ENCODE assay signal across 9 mouse cellular contexts in the genomic region with DNA sequence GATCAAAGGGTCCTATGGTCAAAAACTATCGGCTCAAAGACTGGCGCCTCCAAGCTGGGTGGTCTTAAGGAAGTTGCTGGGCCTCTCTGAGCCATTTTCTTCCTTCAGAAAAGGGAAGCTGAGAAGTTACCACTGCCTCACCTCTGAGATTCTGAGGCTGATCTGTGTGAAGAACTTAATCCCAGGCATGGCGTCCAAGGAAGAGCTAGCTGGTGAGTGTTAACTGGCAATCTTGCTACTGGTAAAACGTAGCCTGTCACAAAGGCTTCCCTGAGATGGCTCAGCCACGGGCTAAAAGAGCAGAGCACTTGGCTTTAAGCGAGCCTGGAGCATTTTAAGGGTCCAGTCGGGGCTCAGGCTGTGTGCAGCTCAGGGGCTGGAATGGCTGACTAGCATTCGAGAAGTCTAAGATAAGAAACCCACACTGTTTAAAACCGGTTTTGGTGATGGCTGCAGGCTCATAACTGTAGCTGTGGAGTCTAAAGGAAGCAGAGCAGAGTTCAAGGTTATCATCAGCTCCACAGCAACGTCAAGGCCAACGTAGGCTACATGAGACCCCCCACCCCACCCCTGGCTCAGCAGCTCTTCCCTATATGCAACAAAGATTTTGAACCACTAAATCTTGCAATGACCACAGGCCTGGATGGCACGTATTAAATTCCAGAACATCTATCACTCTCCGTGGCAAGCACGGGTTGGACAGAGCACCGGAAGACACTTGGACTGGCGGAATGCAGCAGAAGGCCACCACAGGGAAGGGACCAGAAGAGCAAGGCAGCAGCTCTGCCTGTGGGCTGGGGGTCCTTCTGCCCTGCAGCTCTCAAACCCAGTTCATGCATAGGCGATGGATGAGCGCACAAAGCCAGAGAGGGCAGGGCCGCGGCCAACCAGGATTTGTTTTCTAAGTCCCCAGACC. TPM values are rescaled to one million over a fixed set of nuclear protein-coding genes. Genes with fewer than 3 reads are reported as not detected.
A peak's percentile ranks its signal among the peaks of the same experiment; 100 is the strongest.
DNase-seq lines count a peak whose midpoint lies in the region; ATAC-seq and TF ChIP-seq lines count a peak whose summit lies in the region.
"Had no signal": no experiment of that assay in that cellular context is flagged by ENCODE, and none has a peak within 500 bp of the region (broad histone marks: within the 10 kb centered on the region; RNA-seq: fewer than 3 reads in every experiment).

No protein-coding gene starts in this region.

- peak overlapping the region; percentile 21 to 64; a peak in 3 of 4 replicates for H3K27ac ChIP-seq in heart, embryonic 14.5 days (replicated peaks in 1 of 2; ENCODE audit: control insufficient read depth in 1 of 2, insufficient read depth in 1 of 2, low read depth in 2 of 2, low read length in 2 of 2)
- H3K27ac ChIP-seq in spleen, adult 2 months (ENCODE audit: insufficient read depth, low read length), result peak overlapping the region; percentile 78
- 0 out of 2 replicates have a peak overlapping the region, but pooled peaks have one; percentile 27 for H3K27ac ChIP-seq in embryonic facial prominence, embryonic 10.5 days (replicated peaks)
- H3K27ac ChIP-seq in olfactory bulb, adult 2 months (ENCODE audit: insufficient read depth, low read depth, low read length), result peak overlapping the region; percentile 29; the same call in 1 of the 2 replicates

- no peak for DNase-seq in heart, adult 18-20 months
- DNase-seq in spleen, adult 2 months (ENCODE audit: low read depth in 1 of 2, low spot score in 2 of 2), result no peak
- no peak for DNase-seq in spleen, adult 12 weeks (ENCODE audit: low spot score)
- DNase-seq in embryonic facial prominence, embryonic 10.5 days (ENCODE audit: low spot score), result no peak
- no peak for DNase-seq in frontal cortex, postnatal 14 days (ENCODE audit: low spot score in 2 of 2)
- DNase-seq: heart, adult 11 months had no signal

- H3K4me2 ChIP-seq in heart, embryonic 14.5 days (ENCODE audit: low read length), result no peak overlapping the region

- no peaks in the 10 kb centered on the region for H3K36me3 ChIP-seq in heart, embryonic 14.5 days (ENCODE audit: control insufficient read depth, insufficient read depth, low read length)
- peaks cover 1% of the 10 kb centered on the region; the same call in 1 of the 2 replicates for H3K36me3 ChIP-seq in spleen, adult 2 months (ENCODE audit: control insufficient read depth, insufficient read depth, low read length)
- no peaks in the 10 kb centered on the region for H3K36me3 ChIP-seq in embryonic facial prominence, embryonic 10.5 days (replicated peaks)

- no peak overlapping the region for H3K4me3 ChIP-seq in heart, embryonic 14.5 days (ENCODE audit: control insufficient read depth in 1 of 2, insufficient read depth in 1 of 2, low read depth in 1 of 2, low read length in 2 of 2)
- H3K4me3 ChIP-seq in spleen, adult 2 months (ENCODE audit: extremely low read depth, insufficient read depth, insufficient read length), result peak overlapping the region; percentile 27
- H3K4me3 ChIP-seq in embryonic facial prominence, embryonic 10.5 days, result no peak overlapping the region
- no peak overlapping the region for H3K4me3 ChIP-seq in olfactory bulb, adult 2 months (ENCODE audit: insufficient read depth, low read depth, low read length)

- peaks cover 13 to 21% of the 10 kb centered on the region in 2 experiments for H3K4me1 ChIP-seq in heart, embryonic 14.5 days (ENCODE audit: control insufficient read depth in 2 of 2, insufficient read depth in 2 of 2, low read length in 2 of 2)
- peaks cover 67% of the 10 kb centered on the region; the same call in 1 of the 2 replicates for H3K4me1 ChIP-seq in spleen, adult 2 months (ENCODE audit: control insufficient read depth, insufficient read depth, insufficient read length)
- peaks cover 38% of the 10 kb centered on the region for H3K4me1 ChIP-seq in embryonic facial prominence, embryonic 10.5 days
- H3K4me1 ChIP-seq in olfactory bulb, adult 2 months (ENCODE audit: control insufficient read depth, insufficient read depth, low read length), result peaks cover 29% of the 10 kb centered on the region

- 51% methylated on average over 20 of the region's 20 CpGs for WGBS in heart, embryonic 14.5 days
- 21% methylated on average over 20 of the region's 20 CpGs for WGBS in spleen, adult 2 months
- 81% methylated on average over 20 of the region's 20 CpGs for WGBS in embryonic facial prominence, embryonic 10.5 days
- WGBS in olfactory bulb, adult 2 months, result 77% methylated on average over 20 of the region's 20 CpGs

- no peak for TF ChIP-seq CTCF in spleen, adult 2 months (IDR thresholded peaks at IDR 0.05; ENCODE audit: extremely low read depth, insufficient read depth, insufficient read length, insufficient replicate concordance)
- TF ChIP-seq CTCF in olfactory bulb, adult 2 months (IDR thresholded peaks at IDR 0.05; ENCODE audit: insufficient read depth, low read depth, low read length), result no peak

- no peak overlapping the region for H3K9ac ChIP-seq in heart, embryonic 14.5 days (ENCODE audit: low read length)

- no peak for TF ChIP-seq POLR2A in spleen, adult 2 months (IDR thresholded peaks at IDR 0.05; ENCODE audit: low read depth, low read length)
- TF ChIP-seq POLR2A in olfactory bulb, adult 2 months (IDR thresholded peaks at IDR 0.05; ENCODE audit: insufficient read depth, low read depth, low read length), result no peak

- no peaks in the 10 kb centered on the region for H3K9me3 ChIP-seq in heart, embryonic 14.5 days (ENCODE audit: control insufficient read depth, low read length)
- no peaks in the 10 kb centered on the region for H3K9me3 ChIP-seq in embryonic facial prominence, embryonic 10.5 days

- ATAC-seq in heart, embryonic 14.5 days (ENCODE audit: insufficient number of reproducible peaks, insufficient read depth, low FRiP score, low read depth), result no peak
- no peak for ATAC-seq in megakaryocyte progenitor cell, adult 5-6 weeks (replicated peaks; ENCODE audit: poor library complexity)

- H3K27me3 ChIP-seq in heart, embryonic 14.5 days (ENCODE audit: control insufficient read depth, insufficient read depth, low read length), result no peaks in the 10 kb centered on the region
- H3K27me3 ChIP-seq in spleen, adult 2 months (ENCODE audit: control insufficient read depth, insufficient read depth, low read length), result no peaks in the 10 kb centered on the region
- H3K27me3 ChIP-seq in embryonic facial prominence, embryonic 10.5 days (replicated peaks; ENCODE audit: low read depth, poor library complexity, severe bottlenecking), result no peaks in the 10 kb centered on the region

RNA-seq across cellular contexts. Expression of a gene that starts 56.3 kb away (rescaled TPM):
- polyA plus RNA-seq in heart, embryonic 14.5 days (2014; fragmentation: Nextera tagmentation; extraction: Ambion mirVana), result 17.4 and 21.1 TPM in 2 replicates
- 10 to 100 TPM; 57.5 to 67.5 TPM for total RNA-seq in heart, adult 18-20 months (2021)
- polyA plus RNA-seq in spleen, adult 2 months (2012; rRNA removed), result 77.0 and 103 TPM in 2 replicates
- 6.8 and 7.8 TPM in 2 replicates for polyA plus RNA-seq in embryonic facial prominence, embryonic 10.5 days (2016; fragmentation: Nextera tagmentation; extraction: Ambion mirVana)
- 104 TPM in 1 of 2 replicates, not detected in the other for polyA plus RNA-seq in olfactory bulb, adult 2 months (2012; ENCODE audit: insufficient read depth, insufficient read length, low replicate concordance, missing spikeins)
- total RNA-seq in megakaryocyte progenitor cell, adult 5-6 weeks (2015), result 25.4 and 27.1 TPM in 2 replicates
- 8.6 and 10.7 TPM in 2 replicates for total RNA-seq in megakaryocyte progenitor cell, adult 5-6 weeks (2017)

Comparison
In these comparisons a context has a peak if more than half of its experiments do, and no peak if none do; other contexts are left out.
1. H3K27ac ChIP-seq: peak in every context shown above with its lines; median percentile 78 in spleen, adult 2 months; 42 in heart, embryonic 14.5 days; 29 in olfactory bulb, adult 2 months; 27 in embryonic facial prominence, embryonic 10.5 days.